Mouse (Mus musculus) stomach, embryonic 16.5 days (tissue): ENCODE data around the gene Ppp1r1b. TPM values are rescaled to one million over a fixed set of nuclear protein-coding genes. Genes with fewer than 3 reads are reported as not detected.

Experiments used
- ATAC-seq: fragments of 200-750 bp; cut with Nextera tagmentation; 2 replicates; pipeline ENCODE4 v1.8.0; 2017; ENCODE audit warnings: moderate number of reproducible peaks, moderate TSS enrichment; ENCODE audit not compliant: insufficient read depth, low FRiP score
- H3K27ac ChIP-seq: fragments of 300-500 bp; sonication (generic); 2 replicates; pipeline ENCODE4 v1.5.1; 2014; ENCODE audit warnings: low read length
- H3K27me3 ChIP-seq: fragments of 300-500 bp; sonication (generic); 2 replicates; pipeline ENCODE4 v1.6.1; 2014; ENCODE audit warnings: low read length, control low read depth, mixed read lengths; ENCODE audit not compliant: control insufficient read depth, insufficient read depth
- H3K36me3 ChIP-seq: fragments of 300-500 bp; sonication (generic); 2 replicates; pipeline ENCODE4 v1.6.1; 2014; ENCODE audit warnings: low read length; ENCODE audit not compliant: control insufficient read depth, insufficient read depth
- H3K4me1 ChIP-seq: fragments of 300-500 bp; sonication (generic); 2 replicates; pipeline ENCODE4 v1.6.1; 2014; ENCODE audit warnings: low read length, control low read depth, mixed read lengths; ENCODE audit not compliant: control insufficient read depth, insufficient read depth
- H3K4me2 ChIP-seq: fragments of 300-500 bp; sonication (generic); 2 replicates; pipeline ENCODE4 v1.6.1; 2014; ENCODE audit warnings: low read depth, low read length, mixed read lengths
- H3K4me3 ChIP-seq: fragments of 300-500 bp; sonication (generic); replicated peaks from 2 replicates; pipeline ENCODE4 v1.5.1; 2014; ENCODE audit warnings: mild to moderate bottlenecking, low read length
- H3K9ac ChIP-seq: fragments of 300-500 bp; sonication (generic); 2 replicates; pipeline ENCODE4 v1.6.1; 2014; ENCODE audit warnings: low read length
- H3K9me3 ChIP-seq: fragments of 300-500 bp; sonication (generic); replicated peaks from 2 replicates; pipeline ENCODE4 v1.6.1; 2016; ENCODE audit warnings: low read length, control low read depth; ENCODE audit not compliant: control insufficient read depth
- WGBS: fragments of 180-500 bp; shearing (Covaris S2); extraction: QIAGEN DNeasy Blood & Tissue Kit; methylation state at CpG from one replicate; pipeline ENCODE4 v1.1.7; 2014; 5-methylcytosine and 5-hydroxymethylcytosine counted together
- polyA plus RNA-seq: library from polyadenylated mRNA; unstranded; fragments of >200 nt; fragmentation: Nextera tagmentation; extraction: Ambion mirVana; gene quantifications from 2 replicates; pipeline ENCODE4 v1.2.1, GENCODE M21; 2015

The Ppp1r1b gene
- polyA plus RNA-seq, 1 experiment from 2014 or later: 18.7 TPM

DNA sequence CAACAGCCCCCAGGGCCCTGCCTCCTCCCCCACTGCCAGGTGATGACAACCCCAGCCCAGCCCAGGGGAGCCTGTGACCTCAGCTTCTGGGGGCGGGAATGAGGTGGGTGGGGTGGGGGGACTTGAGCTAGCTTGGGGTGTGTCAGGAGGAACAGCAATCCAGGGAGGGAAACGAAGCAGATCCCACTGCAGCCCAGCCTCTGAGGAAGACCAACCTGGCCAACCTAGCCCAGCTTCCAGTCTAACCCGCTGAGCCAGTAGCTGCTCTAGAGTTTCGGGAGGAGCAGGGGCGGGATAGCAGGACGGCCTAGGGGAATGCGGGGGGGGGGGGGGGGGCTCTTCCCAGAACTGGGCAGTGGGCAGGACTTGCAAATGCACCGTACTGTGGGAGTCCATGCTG is 43.8 kb downstream of the Ppp1r1b start:
- peak overlapping the region; percentile 39; the same call in 1 of the 2 replicates for H3K9ac ChIP-seq

GRCm38 (mm10) chr11:98392645-98393044 is 44.4 kb downstream of the Ppp1r1b start:
- WGBS: 42% methylated on average over 4 of the region's 4 CpGs
- Histone ChIP-seq H3K9me3 (no peaks in the 10 kb centered on the region), H3K4me2 (peak overlapping the region; percentile 27; the same call in 1 of the 2 replicates), H3K27me3 (peaks cover 6% of the 10 kb centered on the region; the same call in 1 of the 2 replicates), H3K36me3 (no peaks in the 10 kb centered on the region), H3K9ac (peak overlapping the region; percentile 54; the same call in 1 of the 2 replicates), H3K4me3 (no peak overlapping the region), H3K4me1 (peaks cover 36% of the 10 kb centered on the region), H3K27ac (peak overlapping the region; percentile 93)
- ATAC-seq: peak; percentile 26; the same call in 1 of the 2 replicates

More for the DNA sequence above, 43.8 kb downstream of the Ppp1r1b start:
- H3K36me3 ChIP-seq: no peaks in the 10 kb centered on the region
- peak overlapping the region; percentile 93 for H3K27ac ChIP-seq
- no peaks in the 10 kb centered on the region for H3K9me3 ChIP-seq
- H3K4me2 ChIP-seq: peak overlapping the region; percentile 27; the same call in 1 of the 2 replicates
- WGBS: 10% methylated on average over 6 of the region's 8 CpGs
- peak; percentile 21; the same call in 1 of the 2 replicates for ATAC-seq
- H3K4me3 ChIP-seq: no peak overlapping the region
- peaks cover 36% of the 10 kb centered on the region for H3K4me1 ChIP-seq
- peaks cover 12% of the 10 kb centered on the region; the same call in 1 of the 2 replicates for H3K27me3 ChIP-seq

- WGBS: 60% methylated on average over 6 of the region's 6 CpGs
- Histone ChIP-seq H3K9ac (peak overlapping the region; percentile 48), H3K27ac (peak overlapping the region; percentile 93), H3K36me3 (no peaks in the 10 kb centered on the region), H3K4me1 (peaks cover 36% of the 10 kb centered on the region), H3K27me3 (peaks cover 4% of the 10 kb centered on the region; the same call in 1 of the 2 replicates), H3K4me2 (no peak overlapping the region), H3K4me3 (no peak overlapping the region), H3K9me3 (no peaks in the 10 kb centered on the region)
- ATAC-seq: peak; percentile 72; the same call in 1 of the 2 replicates
Observed at GRCm38 (mm10) chr11:98393317-98393716, 45.1 kb downstream of the Ppp1r1b start.

- Histone ChIP-seq H3K4me2 (no peak overlapping the region), H3K36me3 (no peaks in the 10 kb centered on the region), H3K9me3 (no peaks in the 10 kb centered on the region), H3K4me3 (no peak overlapping the region), H3K4me1 (peaks cover 36% of the 10 kb centered on the region), H3K9ac (0 out of 2 replicates have a peak overlapping the region, but pooled peaks have one; percentile 48), H3K27ac (peak overlapping the region; percentile 93), H3K27me3 (no peaks in the 10 kb centered on the region; the same call in 1 of the 2 replicates)
- 33% methylated on average over 6 of the region's 6 CpGs for WGBS
- ATAC-seq: no peak
Observed at GRCm38 (mm10) chr11:98394301-98394700, 46.1 kb downstream of the Ppp1r1b start.

DNA sequence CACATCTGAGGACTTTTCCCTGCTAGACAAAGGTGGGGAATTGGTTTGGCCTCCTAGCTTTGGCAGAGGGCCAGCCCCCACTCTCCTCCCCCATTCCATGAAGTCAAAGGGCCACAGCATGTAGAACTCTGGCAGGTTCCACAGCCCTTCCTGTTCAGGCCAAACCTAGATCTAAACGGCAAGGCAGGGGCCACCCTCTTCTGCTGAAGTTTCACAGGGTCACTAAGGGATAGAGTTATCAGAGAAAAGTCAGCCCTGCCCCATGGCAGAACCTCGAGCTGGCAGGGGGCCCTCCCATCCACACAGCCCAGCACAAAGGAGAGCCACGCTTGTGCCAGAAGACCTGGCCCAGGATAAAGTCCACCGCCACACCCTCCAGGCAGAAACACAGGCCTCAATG is 46.8 kb downstream of the Ppp1r1b start:
- Histone ChIP-seq H3K4me3 (no peak overlapping the region), H3K36me3 (no peaks in the 10 kb centered on the region), H3K9ac (peak overlapping the region; percentile 7; the same call in 1 of the 2 replicates), H3K4me2 (no peak overlapping the region), H3K27ac (peak overlapping the region; percentile 93), H3K4me1 (peaks cover 42% of the 10 kb centered on the region), H3K9me3 (no peaks in the 10 kb centered on the region), H3K27me3 (no peaks in the 10 kb centered on the region; the same call in 1 of the 2 replicates)
- WGBS: 39% methylated on average over 4 of the region's 4 CpGs
- peak; percentile 81 for ATAC-seq

GRCm38 (mm10) chr11:98397946-98398345 is 49.7 kb downstream of the Ppp1r1b start:
- Histone ChIP-seq H3K4me2 (no peak overlapping the region), H3K36me3 (no peaks in the 10 kb centered on the region), H3K4me3 (no peak overlapping the region), H3K27me3 (no peaks in the 10 kb centered on the region), H3K9me3 (no peaks in the 10 kb centered on the region), H3K9ac (no peak overlapping the region), H3K27ac (no peak overlapping the region), H3K4me1 (peaks cover 33% of the 10 kb centered on the region)
- WGBS: 93% methylated on average over 7 of the region's 7 CpGs
- ATAC-seq: no peak

GRCm38 (mm10) chr11:98400161-98400726 is 52.0 kb downstream of the Ppp1r1b start, which contains the start of gene Pgap3:
Pgap3 (minus strand) TSS chr11:98400490.
- Histone ChIP-seq H3K27me3 (no peaks in the 10 kb centered on the region), H3K4me2 (peak within 1 kb of the TSS; percentile 53), H3K9ac (peak within 1 kb of the TSS; percentile 86), H3K4me3 (peak within 1 kb of the TSS; percentile 72), H3K9me3 (no peaks in the 10 kb centered on the region), H3K4me1 (peaks cover 13% of the 10 kb centered on the region), H3K36me3 (no peaks in the 10 kb centered on the region), H3K27ac (peak within 1 kb of the TSS; percentile 97)
- ATAC-seq: peak; percentile 87
- under 1% methylated on average over 40 of the region's 40 CpGs for WGBS

- H3K4me2 ChIP-seq: peak overlapping the region; percentile 53
- H3K9me3 ChIP-seq: no peaks in the 10 kb centered on the region
- H3K36me3 ChIP-seq: no peaks in the 10 kb centered on the region
- H3K4me3 ChIP-seq: peak overlapping the region; percentile 72
- no peak for ATAC-seq
- peak overlapping the region; percentile 97 for H3K27ac ChIP-seq
- no peaks in the 10 kb centered on the region for H3K27me3 ChIP-seq
- WGBS: 55% methylated on average over 3 of the region's 3 CpGs
- H3K9ac ChIP-seq: peak overlapping the region; percentile 86
- H3K4me1 ChIP-seq: peaks cover 13% of the 10 kb centered on the region
Observed at GRCm38 (mm10) chr11:98400816-98401215, 52.6 kb downstream of the Ppp1r1b start.

DNA sequence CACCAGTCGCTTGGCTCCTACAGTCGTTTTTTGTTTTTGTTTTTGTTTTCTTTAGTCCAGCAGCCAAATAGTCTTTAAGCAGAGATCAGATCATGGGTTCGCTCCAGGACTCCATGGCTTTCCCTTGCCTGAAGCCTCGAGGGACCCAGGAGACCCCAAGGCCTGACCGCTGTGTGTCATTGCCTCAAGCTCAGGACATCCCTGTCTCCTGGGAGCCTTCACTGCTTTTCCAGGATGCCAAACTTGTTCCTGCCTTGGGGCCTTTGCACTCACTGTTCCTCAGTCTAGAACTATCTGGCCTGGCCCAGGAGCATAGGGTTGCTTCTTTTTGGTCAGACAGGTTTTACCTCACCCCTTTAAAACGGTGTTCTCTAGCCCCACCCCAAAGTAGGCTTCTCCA is 58.4 kb downstream of the Ppp1r1b start:
- H3K9ac ChIP-seq: no peak overlapping the region
- 75% methylated on average over 6 of the region's 6 CpGs for WGBS
- no peaks in the 10 kb centered on the region for H3K27me3 ChIP-seq
- no peaks in the 10 kb centered on the region for H3K36me3 ChIP-seq
- no peak overlapping the region for H3K27ac ChIP-seq
- H3K4me3 ChIP-seq: no peak overlapping the region
- H3K4me2 ChIP-seq: no peak overlapping the region
- ATAC-seq: no peak
- H3K9me3 ChIP-seq: no peaks in the 10 kb centered on the region
- H3K4me1 ChIP-seq: peaks cover 16% of the 10 kb centered on the region
